Mouse (Mus musculus) kidney, adult 2 months (tissue): ENCODE data around the gene Tmem235. TPM values are rescaled to one million over a fixed set of nuclear protein-coding genes. Genes with fewer than 3 reads are reported as not detected.

Source experiments
- DNase-seq: peaks from one replicate; pipeline ENCODE4 v3.0.0; 2021
- H3K27ac ChIP-seq: fragments of 200-500 bp; 2 replicates; pipeline ENCODE4 v1.5.1; 2012; ENCODE audit warnings: low read depth, low read length, control low read depth, inconsistent platforms; ENCODE audit not compliant: insufficient read depth
- H3K27me3 ChIP-seq: fragments of 200-500 bp; replicated peaks from 2 replicates; pipeline ENCODE4 v1.6.1; 2012; ENCODE audit warnings: mild to moderate bottlenecking, moderate library complexity, low read length, inconsistent platforms; ENCODE audit not compliant: control insufficient read depth, insufficient read depth
- H3K36me3 ChIP-seq: fragments of 200-500 bp; 2 replicates; pipeline ENCODE4 v1.6.1; 2012; ENCODE audit warnings: mild to moderate bottlenecking, moderate library complexity, low read length, inconsistent platforms; ENCODE audit not compliant: control insufficient read depth, insufficient read depth
- H3K4me1 ChIP-seq: fragments of 200-500 bp; 2 replicates; pipeline ENCODE4 v1.6.1; 2011; ENCODE audit warnings: low read length; ENCODE audit not compliant: control insufficient read depth, insufficient read depth
- H3K4me3 ChIP-seq: fragments of 200-500 bp; 2 replicates; pipeline ENCODE4 v1.5.1; 2011; ENCODE audit warnings: mild to moderate bottlenecking, low read depth, low read length, control low read depth; ENCODE audit not compliant: insufficient read depth
- CTCF ChIP-seq: fragments of 200-500 bp; conservative IDR thresholded peaks from 2 replicates; pipeline ENCODE4 v1.5.1; 2011; ENCODE audit warnings: low read depth, mild to moderate bottlenecking, control low read depth, low read length, moderate library complexity, mixed read lengths; ENCODE audit not compliant: insufficient read depth, insufficient read length
- POLR2A ChIP-seq: fragments of 200-500 bp; IDR thresholded peaks from one replicate; pipeline ENCODE4 v1.6.1; 2011; ENCODE audit warnings: low read depth, low read length, control low read depth
- WGBS: fragments of 180-500 bp; shearing (Covaris S2); methylation state at CpG from one replicate; pipeline ENCODE4 v1.1.7; 2018; 5-methylcytosine and 5-hydroxymethylcytosine counted together
- polyA plus RNA-seq: library from polyadenylated mRNA; depleted of rRNA; stranded (reverse); fragments of >200 nt; gene quantifications from 2 replicates; pipeline ENCODE4 v1.2.3, GENCODE M21; 2012

Tmem235 gene
- polyA plus RNA-seq, 1 experiment = 0.08 TPM

GRCm38 (mm10) chr11:117826916-117827315, 33.6 kb upstream of the Tmem235 start:
- no peaks in the 10 kb centered on the region for H3K36me3 ChIP-seq
- H3K4me1 ChIP-seq = peaks cover 61% of the 10 kb centered on the region
- no peak for DNase-seq
- WGBS = 62% methylated on average over 8 of the region's 8 CpGs
- no peak for TF ChIP-seq CTCF
- TF ChIP-seq POLR2A = no peak
- peak overlapping the region; percentile 99 for H3K27ac ChIP-seq
- no peak overlapping the region for H3K4me3 ChIP-seq
- H3K27me3 ChIP-seq = no peaks in the 10 kb centered on the region

- 64% methylated on average over 3 of the region's 3 CpGs for WGBS
- Histone ChIP-seq H3K36me3 (no peaks in the 10 kb centered on the region), H3K4me3 (no peak overlapping the region), H3K27me3 (no peaks in the 10 kb centered on the region), H3K27ac (peak overlapping the region; percentile 99), H3K4me1 (peaks cover 61% of the 10 kb centered on the region)
- DNase-seq = no peak
- no peak for TF ChIP-seq POLR2A
- TF ChIP-seq CTCF = no peak
These were observed 33.2 kb upstream of the Tmem235 start for GRCm38 (mm10) chr11:117827386-117827785.

GRCm38 (mm10) chr11:117828149-117828887, 32.2 kb upstream of the Tmem235 start:
- WGBS = 50% methylated on average over 18 of the region's 18 CpGs
- DNase-seq = peak; percentile 63
- TF ChIP-seq POLR2A = no peak
- TF ChIP-seq CTCF = no peak

DNA sequence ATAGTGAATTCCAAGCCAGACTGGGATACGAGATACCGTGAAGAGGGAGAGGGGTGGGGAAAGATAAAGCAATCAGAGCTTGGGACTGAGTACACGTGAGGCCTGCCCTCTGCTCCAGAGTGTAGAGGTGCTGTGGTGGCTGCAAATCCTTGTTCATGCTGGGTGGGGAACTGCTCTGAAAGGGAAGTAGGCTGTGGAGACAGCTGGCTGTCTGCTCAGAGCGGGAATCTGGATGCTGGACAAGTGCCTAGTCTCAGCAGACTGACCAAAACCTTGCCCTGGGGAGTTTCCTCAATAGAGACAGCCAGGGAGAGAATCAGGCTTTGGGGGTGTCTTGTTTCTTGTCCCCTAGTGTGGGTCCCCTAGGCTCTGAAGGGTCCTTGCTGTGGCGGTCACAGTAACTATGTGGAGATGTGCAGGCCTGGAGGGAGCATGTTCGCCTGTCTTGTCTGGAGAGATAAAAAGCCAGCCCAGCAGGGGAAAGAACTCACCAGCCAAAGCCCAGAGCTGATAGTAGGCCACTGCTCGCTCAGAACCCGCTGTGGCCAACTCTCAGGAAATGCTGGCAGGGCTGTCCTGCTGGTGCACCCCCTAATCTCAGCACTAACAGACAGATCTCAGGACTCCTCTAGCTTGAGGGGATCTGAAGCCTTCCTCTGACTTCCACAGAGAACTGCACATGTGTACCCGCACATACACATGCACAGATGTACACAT, 31.5 kb upstream of the Tmem235 start:
- peak overlapping the region; percentile 99 for H3K27ac ChIP-seq
- no peak for TF ChIP-seq POLR2A
- no peak for TF ChIP-seq CTCF
- DNase-seq = peak; percentile 78
- no peak overlapping the region for H3K4me3 ChIP-seq
- WGBS = 37% methylated on average over 9 of the region's 9 CpGs
- H3K36me3 ChIP-seq = no peaks in the 10 kb centered on the region
- no peaks in the 10 kb centered on the region for H3K27me3 ChIP-seq
- peaks cover 61% of the 10 kb centered on the region for H3K4me1 ChIP-seq

More at GRCm38 (mm10) chr11:117828149-117828887, 32.2 kb upstream of the Tmem235 start:
- Histone ChIP-seq H3K4me1 (peaks cover 61% of the 10 kb centered on the region), H3K27ac (peak overlapping the region; percentile 99), H3K27me3 (no peaks in the 10 kb centered on the region), H3K4me3 (no peak overlapping the region), H3K36me3 (no peaks in the 10 kb centered on the region)

DNA sequence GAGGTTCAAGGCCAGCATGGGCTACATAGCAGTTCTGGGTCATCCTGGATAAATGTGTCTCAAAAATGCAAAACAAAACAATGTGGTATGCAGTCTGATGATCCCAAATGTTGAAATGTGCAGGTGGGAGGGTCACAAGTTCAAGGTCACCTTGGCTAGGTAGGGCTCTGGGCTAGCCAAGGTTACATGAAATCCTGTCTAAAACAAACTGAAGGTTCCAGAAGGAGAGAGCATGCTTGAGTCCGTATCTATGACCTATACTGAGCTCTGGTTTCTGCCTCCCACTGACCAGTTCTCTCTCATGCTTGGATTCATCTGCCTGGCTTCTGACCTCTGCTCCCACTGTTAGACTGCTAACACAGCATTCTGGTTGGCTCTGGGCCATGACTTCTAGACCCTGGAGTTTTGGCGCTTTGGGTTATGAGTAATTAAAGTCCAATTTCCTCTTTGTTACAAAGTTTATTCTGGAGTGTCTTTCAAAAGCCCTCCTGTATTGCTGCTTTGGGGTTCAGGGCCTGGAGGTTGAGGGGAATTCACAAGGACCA, 30.8 kb upstream of the Tmem235 start:
- DNase-seq = peak; percentile 97

DNA sequence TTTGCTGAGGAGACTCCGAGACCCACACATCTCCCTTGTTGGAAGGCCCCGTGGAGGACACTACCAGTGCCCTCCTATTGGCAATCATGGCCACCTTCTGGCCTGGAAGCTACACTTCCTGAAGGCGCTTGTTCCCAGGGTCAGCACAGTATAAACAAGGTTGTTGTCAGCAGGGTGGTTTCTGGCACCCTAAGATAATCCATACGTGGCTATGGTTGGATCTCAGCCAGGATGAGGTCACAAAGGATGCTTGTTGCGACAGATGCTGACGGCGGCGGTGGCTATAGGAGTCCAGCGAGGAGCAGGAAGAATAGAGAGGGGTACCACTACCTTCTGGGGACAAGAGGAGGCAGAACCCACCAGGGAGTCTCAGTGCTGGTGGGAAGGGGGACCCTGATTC, 30.2 kb upstream of the Tmem235 start:
- H3K4me1 ChIP-seq = peaks cover 55% of the 10 kb centered on the region

More for the DNA sequence above, 30.8 kb upstream of the Tmem235 start:
- Histone ChIP-seq H3K27ac (peak overlapping the region; percentile 99), H3K27me3 (no peaks in the 10 kb centered on the region), H3K36me3 (no peaks in the 10 kb centered on the region), H3K4me3 (no peak overlapping the region), H3K4me1 (peaks cover 61% of the 10 kb centered on the region)
- TF ChIP-seq POLR2A = no peak
- no peak for TF ChIP-seq CTCF
- WGBS = 18% methylated on average over 2 of the region's 2 CpGs

More for the DNA sequence above, 30.2 kb upstream of the Tmem235 start:
- TF ChIP-seq CTCF (no peak), POLR2A (no peak)
- H3K4me3 ChIP-seq = no peak overlapping the region
- no peaks in the 10 kb centered on the region for H3K27me3 ChIP-seq
- DNase-seq = no peak
- peak overlapping the region; percentile 95 for H3K27ac ChIP-seq
- no peaks in the 10 kb centered on the region for H3K36me3 ChIP-seq
- WGBS = 65% methylated on average over 9 of the region's 9 CpGs
